Mouse (Mus musculus) kidney, embryonic 15.5 days (tissue): ENCODE measurements at regions not wholly inside any gene's neighbourhood (a gene's known extent, or its start where the extent isn't known, plus 50 kb on each side); places are given as distances from the start of the nearest gene placed in this dataset.

Source experiments
- ATAC-seq: fragments of 200-750 bp; cut with Nextera tagmentation; replicated peaks from 2 replicates; pipeline ENCODE4 v1.8.0; 2017; ENCODE audit warnings: moderate TSS enrichment; ENCODE audit not compliant: low FRiP score
- H3K27ac ChIP-seq: fragments of 300-500 bp; sonication (generic); 2 replicates; pipeline ENCODE4 v1.5.1; 2015; ENCODE audit warnings: mild to moderate bottlenecking, inconsistent platforms
- H3K27me3 ChIP-seq: fragments of 300-500 bp; sonication (generic); 2 replicates; pipeline ENCODE4 v1.6.1; 2015; ENCODE audit warnings: inconsistent platforms
- H3K36me3 ChIP-seq: fragments of 300-500 bp; sonication (generic); 2 replicates; pipeline ENCODE4 v1.6.1; 2015; ENCODE audit warnings: inconsistent platforms
- H3K4me1 ChIP-seq: fragments of 300-500 bp; sonication (generic); 2 replicates; pipeline ENCODE4 v1.6.1; 2015; ENCODE audit warnings: inconsistent platforms
- H3K4me2 ChIP-seq: fragments of 300-500 bp; sonication (generic); 2 replicates; pipeline ENCODE4 v1.6.1; 2015; ENCODE audit warnings: moderate library complexity, mild to moderate bottlenecking, inconsistent platforms
- H3K4me3 ChIP-seq: fragments of 300-500 bp; sonication (generic); replicated peaks from 2 replicates; pipeline ENCODE4 v1.5.1; 2015; ENCODE audit warnings: mild to moderate bottlenecking, inconsistent platforms
- H3K9ac ChIP-seq: fragments of 300-500 bp; sonication (generic); 2 replicates; pipeline ENCODE4 v1.6.1; 2015; ENCODE audit warnings: mild to moderate bottlenecking, inconsistent platforms
- H3K9me3 ChIP-seq: fragments of 300-500 bp; sonication (generic); replicated peaks from 2 replicates; pipeline ENCODE4 v1.6.1; 2016; ENCODE audit warnings: inconsistent platforms
- WGBS: fragments of 180-500 bp; shearing (Covaris S2); methylation state at CpG from one replicate; pipeline ENCODE4 v1.1.7; 2015; ENCODE audit warnings: mixed read lengths; 5-methylcytosine and 5-hydroxymethylcytosine counted together

- Histone ChIP-seq H3K4me3 (no peak overlapping the region), H3K27me3 (no peaks in the 10 kb centered on the region), H3K27ac (no peak overlapping the region), H3K36me3 (no peaks in the 10 kb centered on the region), H3K9me3 (no peaks in the 10 kb centered on the region), H3K9ac (no peak overlapping the region), H3K4me1 (no peaks in the 10 kb centered on the region), H3K4me2 (no peak overlapping the region)
- WGBS: 38% methylated on average over 4 of the region's 4 CpGs
- no peak for ATAC-seq
Observed at GRCm38 (mm10) chr6:7120136-7120535, 164.3 kb downstream of the Sdhaf3 start.

GRCm38 (mm10) chr6:7133042-7133441 is 177.2 kb downstream of the Sdhaf3 start:
- Histone ChIP-seq H3K4me2 (no peak overlapping the region), H3K27me3 (no peaks in the 10 kb centered on the region), H3K9me3 (no peaks in the 10 kb centered on the region), H3K36me3 (no peaks in the 10 kb centered on the region), H3K4me3 (no peak overlapping the region), H3K27ac (no peak overlapping the region), H3K4me1 (0 out of 2 replicates have a peak, but pooled peaks cover 2% of the 10 kb centered on the region), H3K9ac (no peak overlapping the region)
- 96% methylated on average over 8 of the region's 11 CpGs for WGBS
- ATAC-seq: no peak

- Histone ChIP-seq H3K4me1 (0 out of 2 replicates have a peak, but pooled peaks cover 2% of the 10 kb centered on the region), H3K9ac (no peak overlapping the region), H3K27ac (no peak overlapping the region), H3K27me3 (no peaks in the 10 kb centered on the region), H3K9me3 (no peaks in the 10 kb centered on the region), H3K4me2 (no peak overlapping the region), H3K4me3 (no peak overlapping the region), H3K36me3 (no peaks in the 10 kb centered on the region)
- no peak for ATAC-seq
- 88% methylated on average over 4 of the region's 4 CpGs for WGBS
Observed at GRCm38 (mm10) chr6:7134062-7134461, 178.3 kb downstream of the Sdhaf3 start.

GRCm38 (mm10) chr6:7134888-7135287 is 179.1 kb downstream of the Sdhaf3 start:
- H3K4me2 ChIP-seq: no peak overlapping the region
- H3K9me3 ChIP-seq: no peaks in the 10 kb centered on the region
- H3K27me3 ChIP-seq: no peaks in the 10 kb centered on the region
- no peak overlapping the region for H3K9ac ChIP-seq
- no peak overlapping the region for H3K27ac ChIP-seq
- 0 out of 2 replicates have a peak, but pooled peaks cover 2% of the 10 kb centered on the region for H3K4me1 ChIP-seq
- ATAC-seq: no peak
- no peak overlapping the region for H3K4me3 ChIP-seq
- H3K36me3 ChIP-seq: no peaks in the 10 kb centered on the region
- WGBS: 79% methylated on average over 1 of the region's 1 CpGs

GRCm38 (mm10) chr6:7181711-7182110 is 225.9 kb downstream of the Sdhaf3 start:
- Histone ChIP-seq H3K27me3 (no peaks in the 10 kb centered on the region), H3K4me2 (no peak overlapping the region), H3K36me3 (no peaks in the 10 kb centered on the region), H3K4me3 (no peak overlapping the region), H3K4me1 (no peaks in the 10 kb centered on the region), H3K27ac (no peak overlapping the region), H3K9ac (no peak overlapping the region), H3K9me3 (0 out of 2 replicates have a peak, but pooled peaks cover 2% of the 10 kb centered on the region)
- 71% methylated on average over 2 of the region's 2 CpGs for WGBS
- no peak for ATAC-seq

- no peaks in the 10 kb centered on the region for H3K9me3 ChIP-seq
- H3K36me3 ChIP-seq: no peaks in the 10 kb centered on the region
- H3K27me3 ChIP-seq: no peaks in the 10 kb centered on the region
- H3K4me1 ChIP-seq: no peaks in the 10 kb centered on the region
- H3K4me2 ChIP-seq: no peak overlapping the region
- no peak for ATAC-seq
- H3K27ac ChIP-seq: no peak overlapping the region
- H3K9ac ChIP-seq: no peak overlapping the region
- no peak overlapping the region for H3K4me3 ChIP-seq
- 66% methylated on average over 8 of the region's 8 CpGs for WGBS
Observed at GRCm38 (mm10) chr6:7199046-7199599, 243.3 kb downstream of the Sdhaf3 start.

GRCm38 (mm10) chr6:7215880-7216279 is 260.1 kb downstream of the Sdhaf3 start:
- no peak for ATAC-seq
- Histone ChIP-seq H3K27ac (no peak overlapping the region), H3K4me1 (no peaks in the 10 kb centered on the region), H3K36me3 (no peaks in the 10 kb centered on the region), H3K9me3 (no peaks in the 10 kb centered on the region), H3K9ac (no peak overlapping the region), H3K27me3 (no peaks in the 10 kb centered on the region), H3K4me2 (no peak overlapping the region), H3K4me3 (no peak overlapping the region)
- WGBS: 48% methylated on average over 4 of the region's 4 CpGs

GRCm38 (mm10) chr6:7252286-7252685 is 296.5 kb downstream of the Sdhaf3 start:
- Histone ChIP-seq H3K4me3 (no peak overlapping the region), H3K4me1 (no peaks in the 10 kb centered on the region), H3K27ac (no peak overlapping the region), H3K27me3 (no peaks in the 10 kb centered on the region), H3K9me3 (no peaks in the 10 kb centered on the region), H3K36me3 (no peaks in the 10 kb centered on the region), H3K9ac (no peak overlapping the region), H3K4me2 (no peak overlapping the region)
- WGBS: 41% methylated on average over 7 of the region's 7 CpGs
- no peak for ATAC-seq

GRCm38 (mm10) chr6:7277431-7277830 is 277.2 kb upstream of the Tac1 start:
- no peak for ATAC-seq
- no peaks in the 10 kb centered on the region for H3K36me3 ChIP-seq
- H3K27me3 ChIP-seq: no peaks in the 10 kb centered on the region
- 54% methylated on average over 4 of the region's 4 CpGs for WGBS
- H3K4me1 ChIP-seq: no peaks in the 10 kb centered on the region
- no peak overlapping the region for H3K4me2 ChIP-seq
- H3K4me3 ChIP-seq: no peak overlapping the region
- no peak overlapping the region for H3K27ac ChIP-seq
- H3K9me3 ChIP-seq: no peaks in the 10 kb centered on the region
- no peak overlapping the region for H3K9ac ChIP-seq

- WGBS: 50% methylated on average over 1 of the region's 1 CpGs
- H3K4me1 ChIP-seq: no peaks in the 10 kb centered on the region
- no peaks in the 10 kb centered on the region for H3K36me3 ChIP-seq
- no peak overlapping the region for H3K27ac ChIP-seq
- ATAC-seq: no peak
- no peak overlapping the region for H3K4me3 ChIP-seq
- H3K4me2 ChIP-seq: no peak overlapping the region
- no peak overlapping the region for H3K9ac ChIP-seq
- no peaks in the 10 kb centered on the region for H3K27me3 ChIP-seq
- H3K9me3 ChIP-seq: no peaks in the 10 kb centered on the region
Observed at GRCm38 (mm10) chr6:7306956-7307355, 247.7 kb upstream of the Tac1 start.

GRCm38 (mm10) chr6:7313496-7313895 is 241.2 kb upstream of the Tac1 start:
- no peak for ATAC-seq
- Histone ChIP-seq H3K4me3 (no peak overlapping the region), H3K4me1 (no peaks in the 10 kb centered on the region), H3K9me3 (no peaks in the 10 kb centered on the region), H3K4me2 (no peak overlapping the region), H3K9ac (no peak overlapping the region), H3K27ac (no peak overlapping the region), H3K27me3 (no peaks in the 10 kb centered on the region), H3K36me3 (no peaks in the 10 kb centered on the region)
- 84% methylated on average over 3 of the region's 3 CpGs for WGBS

GRCm38 (mm10) chr6:7326974-7327373 is 227.7 kb upstream of the Tac1 start:
- H3K4me1 ChIP-seq: no peaks in the 10 kb centered on the region
- no peak overlapping the region for H3K4me3 ChIP-seq
- no peaks in the 10 kb centered on the region for H3K9me3 ChIP-seq
- ATAC-seq: no peak
- no peak overlapping the region for H3K27ac ChIP-seq
- H3K4me2 ChIP-seq: no peak overlapping the region
- H3K9ac ChIP-seq: no peak overlapping the region
- no peaks in the 10 kb centered on the region for H3K36me3 ChIP-seq
- 60% methylated on average over 4 of the region's 4 CpGs for WGBS
- no peaks in the 10 kb centered on the region for H3K27me3 ChIP-seq

GRCm38 (mm10) chr6:7356634-7357033 is 198.0 kb upstream of the Tac1 start:
- no peaks in the 10 kb centered on the region for H3K36me3 ChIP-seq
- WGBS: 47% methylated on average over 2 of the region's 2 CpGs
- H3K4me3 ChIP-seq: no peak overlapping the region
- no peak overlapping the region for H3K27ac ChIP-seq
- no peaks in the 10 kb centered on the region for H3K4me1 ChIP-seq
- no peak overlapping the region for H3K9ac ChIP-seq
- H3K9me3 ChIP-seq: no peaks in the 10 kb centered on the region
- H3K27me3 ChIP-seq: no peaks in the 10 kb centered on the region
- 0 out of 2 replicates have a peak, but pooled peaks have one; percentile 12 for ATAC-seq
- no peak overlapping the region for H3K4me2 ChIP-seq
